Mouse (Mus musculus): Measurements from ENCODE around the gene Fam172a.
A peak's percentile ranks its signal among the peaks of the same experiment; 100 is the strongest.

The Fam172a gene

GRCm38 (mm10) chr13:78102337-78102736, 400.5 kb downstream of the Fam172a start:
- DNase-seq (ENCODE audit: low read depth, low spot score), result no peak

GRCm38 (mm10) chr13:78104851-78105250, 403.0 kb downstream of the Fam172a start:
- no peak for DNase-seq (ENCODE audit: low read depth, low spot score)

- no peak for DNase-seq (ENCODE audit: low read depth, low spot score)
These were observed 408.8 kb downstream of the Fam172a start for GRCm38 (mm10) chr13:78110648-78111047.

GRCm38 (mm10) chr13:78113978-78114377, 412.1 kb downstream of the Fam172a start:
- DNase-seq (ENCODE audit: low read depth, low spot score), result no peak

- DNase-seq (ENCODE audit: low read depth, low spot score), result no peak
These were observed 416.9 kb downstream of the Fam172a start for GRCm38 (mm10) chr13:78118715-78119114.

GRCm38 (mm10) chr13:78121991-78122390, 420.2 kb downstream of the Fam172a start:
- DNase-seq (ENCODE audit: low read depth, low spot score), result no peak

- DNase-seq (ENCODE audit: low read depth, low spot score), result no peak
These were observed 422.1 kb downstream of the Fam172a start for GRCm38 (mm10) chr13:78123911-78124426.

- DNase-seq (ENCODE audit: low read depth, low spot score), result no peak
These were observed 455.6 kb downstream of the Fam172a start for GRCm38 (mm10) chr13:78157465-78157864.

- no peak for DNase-seq (ENCODE audit: low read depth, low spot score)
These were observed 460.3 kb downstream of the Fam172a start for GRCm38 (mm10) chr13:78162149-78162548.

GRCm38 (mm10) chr13:78163087-78163958, 461.5 kb downstream of the Fam172a start:
- DNase-seq (ENCODE audit: low read depth, low spot score), result peak; percentile 23

GRCm38 (mm10) chr13:78164941-78165340, 463.1 kb downstream of the Fam172a start:
- no peak for DNase-seq (ENCODE audit: low read depth, low spot score)

- DNase-seq (ENCODE audit: low read depth, low spot score), result no peak
These were observed 466.3 kb downstream of the Fam172a start for GRCm38 (mm10) chr13:78168166-78168565.

GRCm38 (mm10) chr13:78171320-78171719, 469.5 kb downstream of the Fam172a start:
- DNase-seq (ENCODE audit: low read depth, low spot score), result no peak

GRCm38 (mm10) chr13:78171984-78172636, 470.3 kb downstream of the Fam172a start:
- DNase-seq (ENCODE audit: low read depth, low spot score), result no peak

- DNase-seq (ENCODE audit: low read depth, low spot score), result no peak
These were observed 471.0 kb downstream of the Fam172a start for GRCm38 (mm10) chr13:78172861-78173260.

GRCm38 (mm10) chr13:78174191-78174590, 472.4 kb downstream of the Fam172a start:
- DNase-seq (ENCODE audit: low read depth, low spot score), result no peak

- no peak for DNase-seq (ENCODE audit: low read depth, low spot score)
These were observed 473.1 kb downstream of the Fam172a start for GRCm38 (mm10) chr13:78174891-78175290.

- no peak for DNase-seq (ENCODE audit: low read depth, low spot score)
These were observed 474.1 kb downstream of the Fam172a start for GRCm38 (mm10) chr13:78175821-78176380.

GRCm38 (mm10) chr13:78177381-78177950, 475.6 kb downstream of the Fam172a start:
- no peak for DNase-seq (ENCODE audit: low read depth, low spot score)

- DNase-seq (ENCODE audit: low read depth, low spot score), result no peak
These were observed 476.2 kb downstream of the Fam172a start for GRCm38 (mm10) chr13:78178021-78178420.

GRCm38 (mm10) chr13:78178771-78179170, 476.9 kb downstream of the Fam172a start:
- no peak for DNase-seq (ENCODE audit: low read depth, low spot score)

Data from retina, adult 2 months (tissue).